Mouse (Mus musculus): ENCODE results near the gene Clec16a.

- TF ChIP-seq CTCF (conservative IDR thresholded peaks at IDR 0.05; ENCODE audit: low read length), result no peak
- TF ChIP-seq POU5F1 (IDR thresholded peaks at IDR 0.05; ENCODE audit: borderline replicate concordance, low read length), result no peak
- no peak for TF ChIP-seq NANOG (IDR thresholded peaks at IDR 0.05; ENCODE audit: borderline replicate concordance, low read length)
These were observed 243.7 kb downstream of the Clec16a start for GRCm38 (mm10) chr16:10788866-10789265.

All from E14TG2a.4 (cell line).